Mouse (Mus musculus): ENCODE measurements around the gene A930033H14Rik. TPM values are rescaled to one million over a fixed set of nuclear protein-coding genes. Genes with fewer than 3 reads are reported as not detected.

Gene A930033H14Rik
- polyA plus RNA-seq, 1 experiment from 2014 or later = 0.90 TPM

DNA sequence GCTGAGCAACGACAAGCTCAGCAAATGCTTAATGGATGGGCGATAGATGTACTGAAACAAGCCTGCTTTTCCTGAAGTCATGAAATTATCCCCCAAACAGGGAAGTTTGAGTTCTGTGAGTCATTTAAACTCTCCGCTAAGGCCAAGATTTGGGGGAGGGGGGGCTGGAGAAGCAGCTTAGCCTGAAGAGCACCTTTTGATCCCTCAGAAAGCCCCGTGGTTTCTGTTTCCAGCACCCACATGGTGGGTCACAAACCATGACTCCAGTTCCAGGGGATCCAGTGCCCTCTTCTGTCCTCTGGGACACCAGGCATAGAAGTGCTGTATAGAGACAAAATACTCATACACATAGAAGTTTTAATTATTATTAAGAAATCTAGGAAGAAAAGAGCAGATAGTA is 27.5 kb downstream of the A930033H14Rik start:
- peak overlapping the region; percentile 81 for H3K27ac ChIP-seq (ENCODE audit: low read length)
- 40% methylated on average over 4 of the region's 4 CpGs for WGBS
- H3K4me1 ChIP-seq (ENCODE audit: insufficient read depth, low read depth, low read length) = no peaks in the 10 kb centered on the region
- ATAC-seq = peak; percentile 39
- TF ChIP-seq EP300 (IDR thresholded peaks at IDR 0.05) = no peak
- TF ChIP-seq CTCF (IDR thresholded peaks at IDR 0.05) = no peak; the same call in 1 of the 2 replicates
- peak; percentile 57 for DNase-seq (ENCODE audit: low spot score)
- H3K9ac ChIP-seq (replicated peaks; ENCODE audit: low read depth) = 0 out of 2 replicates have a peak overlapping the region, but pooled peaks have one; percentile 13
- no peak overlapping the region for H3K4me3 ChIP-seq (ENCODE audit: low read depth, low read length)
- H3K27me3 ChIP-seq (replicated peaks; ENCODE audit: insufficient read depth, low read length) = no peaks in the 10 kb centered on the region
- peak overlapping the region; percentile 49 for H3K4me2 ChIP-seq (replicated peaks; ENCODE audit: low read depth, low read length)
- no peaks in the 10 kb centered on the region for H3K9me3 ChIP-seq (ENCODE audit: low read length)
- no peaks in the 10 kb centered on the region for H3K36me3 ChIP-seq (ENCODE audit: insufficient read depth, low read length)

DNA sequence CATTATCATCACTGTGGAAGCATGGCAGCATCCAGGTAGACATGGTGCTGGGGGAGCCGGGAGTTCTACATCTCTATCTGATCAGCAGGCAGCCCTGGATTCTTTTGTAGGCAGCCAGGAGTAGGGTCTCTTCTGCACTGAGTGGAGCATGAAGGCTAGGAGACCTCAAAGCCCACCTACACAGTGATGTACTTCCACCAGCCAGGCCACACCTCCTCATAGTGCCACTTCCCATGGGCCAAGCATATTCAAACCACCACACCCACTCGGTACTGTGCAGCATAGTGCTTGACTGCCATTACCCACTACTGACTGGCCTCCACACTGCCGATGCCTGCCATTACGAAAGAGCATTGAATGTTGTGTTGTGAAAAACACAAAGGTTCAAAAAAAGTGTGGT is 28.0 kb downstream of the A930033H14Rik start:
- 86% methylated on average over 4 of the region's 4 CpGs for WGBS
- Histone ChIP-seq H3K4me3 (ENCODE audit: low read depth, low read length) (no peak overlapping the region), H3K36me3 (ENCODE audit: insufficient read depth, low read length) (no peaks in the 10 kb centered on the region), H3K27ac (ENCODE audit: low read length) (peak overlapping the region; percentile 81), H3K4me1 (ENCODE audit: insufficient read depth, low read depth, low read length) (no peaks in the 10 kb centered on the region), H3K9ac (replicated peaks; ENCODE audit: low read depth) (no peak overlapping the region), H3K4me2 (replicated peaks; ENCODE audit: low read depth, low read length) (no peak overlapping the region), H3K9me3 (ENCODE audit: low read length) (no peaks in the 10 kb centered on the region), H3K27me3 (replicated peaks; ENCODE audit: insufficient read depth, low read length) (no peaks in the 10 kb centered on the region)
- no peak for ATAC-seq
- no peak for TF ChIP-seq EP300 (IDR thresholded peaks at IDR 0.05)
- no peak for TF ChIP-seq CTCF (IDR thresholded peaks at IDR 0.05)
- DNase-seq (ENCODE audit: low spot score) = no peak

DNA sequence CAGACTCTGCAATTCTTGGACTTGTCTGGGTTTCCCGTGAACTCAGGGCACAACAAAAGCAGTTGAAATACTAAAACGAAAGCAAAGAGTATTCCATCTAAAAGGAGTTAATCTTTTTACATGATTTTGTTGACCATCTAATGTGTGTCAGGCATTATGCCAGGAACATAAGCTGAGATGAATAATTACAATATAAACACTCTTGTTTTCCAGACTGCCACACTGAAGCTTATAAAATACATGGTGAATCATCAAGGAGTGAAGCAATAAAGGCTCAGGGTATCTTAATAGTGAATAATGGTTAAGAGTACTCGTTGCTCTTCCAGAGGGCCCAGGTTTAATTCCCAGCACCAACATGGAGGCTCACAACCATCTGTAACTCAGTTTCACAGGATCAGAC is 31.9 kb downstream of the A930033H14Rik start:
- DNase-seq (ENCODE audit: low spot score) = peak; percentile 34
- no peak overlapping the region for H3K4me3 ChIP-seq (ENCODE audit: low read depth, low read length)
- H3K27ac ChIP-seq (ENCODE audit: low read length) = no peak overlapping the region
- no peak overlapping the region for H3K4me2 ChIP-seq (replicated peaks; ENCODE audit: low read depth, low read length)
- no peaks in the 10 kb centered on the region for H3K27me3 ChIP-seq (replicated peaks; ENCODE audit: insufficient read depth, low read length)
- 46% methylated on average over 3 of the region's 3 CpGs for WGBS
- H3K36me3 ChIP-seq (ENCODE audit: insufficient read depth, low read length) = no peaks in the 10 kb centered on the region
- TF ChIP-seq EP300 (IDR thresholded peaks at IDR 0.05) (no peak), CTCF (IDR thresholded peaks at IDR 0.05) (no peak)
- no peaks in the 10 kb centered on the region for H3K9me3 ChIP-seq (ENCODE audit: low read length)
- ATAC-seq = no peak
- H3K9ac ChIP-seq (replicated peaks; ENCODE audit: low read depth) = no peak overlapping the region
- no peaks in the 10 kb centered on the region for H3K4me1 ChIP-seq (ENCODE audit: insufficient read depth, low read depth, low read length)

DNA sequence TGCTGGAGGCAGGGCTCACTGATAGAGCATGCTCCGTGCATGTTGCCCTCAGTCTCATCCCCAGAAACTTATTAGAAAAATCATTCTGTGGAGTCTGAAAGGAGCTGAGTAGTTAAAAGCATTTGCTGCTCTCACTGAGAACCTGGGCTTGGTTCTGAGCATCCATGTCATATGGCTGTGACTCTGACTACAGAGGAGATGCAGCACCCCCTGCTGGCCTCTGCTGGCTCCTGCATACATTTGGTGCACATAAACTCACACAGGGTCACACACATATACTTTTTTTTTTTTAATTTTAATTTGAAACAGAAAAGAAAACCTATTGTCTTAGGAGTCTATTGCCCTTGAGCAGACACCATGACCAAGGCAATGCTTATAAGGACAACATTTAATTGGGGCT is 33.6 kb downstream of the A930033H14Rik start:
- no peaks in the 10 kb centered on the region for H3K36me3 ChIP-seq (ENCODE audit: insufficient read depth, low read length)
- 100% methylated on average over 1 of the region's 1 CpGs for WGBS
- H3K4me1 ChIP-seq (ENCODE audit: insufficient read depth, low read depth, low read length) = no peaks in the 10 kb centered on the region
- no peaks in the 10 kb centered on the region for H3K27me3 ChIP-seq (replicated peaks; ENCODE audit: insufficient read depth, low read length)
- H3K27ac ChIP-seq (ENCODE audit: low read length) = no peak overlapping the region
- TF ChIP-seq EP300 (IDR thresholded peaks at IDR 0.05) = no peak
- TF ChIP-seq CTCF (IDR thresholded peaks at IDR 0.05) = no peak
- no peak overlapping the region for H3K4me2 ChIP-seq (replicated peaks; ENCODE audit: low read depth, low read length)
- no peak for DNase-seq (ENCODE audit: low spot score)
- H3K9ac ChIP-seq (replicated peaks; ENCODE audit: low read depth) = no peak overlapping the region
- H3K4me3 ChIP-seq (ENCODE audit: low read depth, low read length) = no peak overlapping the region
- no peaks in the 10 kb centered on the region for H3K9me3 ChIP-seq (ENCODE audit: low read length)
- ATAC-seq = no peak

DNA sequence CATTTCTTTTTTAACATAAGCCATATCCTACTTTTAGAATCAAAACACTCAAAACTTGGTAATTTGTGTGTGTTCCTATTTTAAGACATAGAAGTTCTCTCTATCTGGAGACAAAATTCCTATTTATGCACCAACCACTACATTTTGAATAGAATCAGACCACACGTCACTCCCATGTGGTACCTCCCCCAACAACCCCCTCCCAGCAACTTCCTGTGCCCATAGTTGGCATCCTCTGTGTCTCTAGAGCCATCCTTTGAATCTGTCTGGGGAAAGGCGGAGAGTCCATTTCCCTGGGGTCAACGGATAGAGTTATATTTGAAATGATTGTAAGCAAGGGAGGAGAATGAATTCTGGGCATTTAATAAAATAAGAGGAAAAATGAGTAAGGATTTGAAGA is 36.8 kb downstream of the A930033H14Rik start:
- no peak overlapping the region for H3K9ac ChIP-seq (replicated peaks; ENCODE audit: low read depth)
- no peak for TF ChIP-seq EP300 (IDR thresholded peaks at IDR 0.05)
- TF ChIP-seq CTCF (IDR thresholded peaks at IDR 0.05) = no peak
- H3K36me3 ChIP-seq (ENCODE audit: insufficient read depth, low read length) = no peaks in the 10 kb centered on the region
- no peaks in the 10 kb centered on the region for H3K27me3 ChIP-seq (replicated peaks; ENCODE audit: insufficient read depth, low read length)
- WGBS = 77% methylated on average over 3 of the region's 3 CpGs
- ATAC-seq (no peak), DNase-seq (ENCODE audit: low spot score) (no peak)
- no peak overlapping the region for H3K4me3 ChIP-seq (ENCODE audit: low read depth, low read length)
- no peaks in the 10 kb centered on the region for H3K4me1 ChIP-seq (ENCODE audit: insufficient read depth, low read depth, low read length)
- H3K4me2 ChIP-seq (replicated peaks; ENCODE audit: low read depth, low read length) = no peak overlapping the region
- no peak overlapping the region for H3K27ac ChIP-seq (ENCODE audit: low read length)
- H3K9me3 ChIP-seq (ENCODE audit: low read length) = no peaks in the 10 kb centered on the region

DNA sequence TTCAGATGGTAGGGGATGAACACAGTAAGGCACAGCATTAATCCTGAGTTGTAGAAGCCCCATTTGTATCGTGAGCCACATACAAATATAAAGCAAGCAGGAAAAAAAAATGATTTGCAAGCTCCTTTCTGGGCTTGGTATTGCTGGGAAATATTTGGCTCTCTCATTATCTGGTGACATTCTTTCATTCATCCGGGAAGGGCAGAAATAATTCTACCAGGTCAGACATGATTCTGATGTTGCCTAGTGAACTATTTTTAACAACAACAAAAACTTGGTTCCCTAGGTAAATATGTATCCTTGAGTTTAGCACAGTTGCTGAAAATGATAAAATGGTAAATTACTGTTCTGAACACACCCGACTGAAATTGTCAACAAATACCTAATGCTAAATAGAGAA is 40.5 kb downstream of the A930033H14Rik start:
- no peak for DNase-seq (ENCODE audit: low spot score)

DNA sequence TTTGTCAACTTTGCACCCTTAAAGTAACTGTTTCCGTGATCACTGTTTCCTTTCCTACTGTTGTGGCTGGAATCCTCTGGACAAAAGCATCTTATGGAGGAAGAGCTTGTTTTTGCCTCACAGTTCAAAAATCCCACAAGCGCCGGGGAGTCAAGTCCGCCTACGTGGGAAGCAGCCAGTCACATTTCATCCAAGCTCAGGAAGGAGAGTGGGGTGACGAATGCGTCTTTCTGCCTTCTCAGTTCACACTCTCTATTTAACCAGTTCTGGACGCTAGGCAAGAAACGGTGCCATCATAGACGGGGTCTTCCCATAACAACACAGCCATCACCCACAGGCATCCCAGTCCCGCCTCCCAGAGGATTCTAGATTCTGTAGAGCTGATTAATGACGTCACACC is 46.4 kb downstream of the A930033H14Rik start:
- ATAC-seq = no peak
- no peak overlapping the region for H3K4me2 ChIP-seq (replicated peaks; ENCODE audit: low read depth, low read length)
- no peaks in the 10 kb centered on the region for H3K4me1 ChIP-seq (ENCODE audit: insufficient read depth, low read depth, low read length)
- DNase-seq (ENCODE audit: low spot score) = no peak
- TF ChIP-seq CTCF (IDR thresholded peaks at IDR 0.05) (no peak), EP300 (IDR thresholded peaks at IDR 0.05) (no peak)
- 63% methylated on average over 12 of the region's 12 CpGs for WGBS
- H3K36me3 ChIP-seq (ENCODE audit: insufficient read depth, low read length) = no peaks in the 10 kb centered on the region
- H3K27ac ChIP-seq (ENCODE audit: low read length) = no peak overlapping the region
- no peak overlapping the region for H3K4me3 ChIP-seq (ENCODE audit: low read depth, low read length)
- no peaks in the 10 kb centered on the region for H3K9me3 ChIP-seq (ENCODE audit: low read length)
- no peak overlapping the region for H3K9ac ChIP-seq (replicated peaks; ENCODE audit: low read depth)
- H3K27me3 ChIP-seq (replicated peaks; ENCODE audit: insufficient read depth, low read length) = no peaks in the 10 kb centered on the region

More for the DNA sequence above, 40.5 kb downstream of the A930033H14Rik start:
- 60% methylated on average over 3 of the region's 3 CpGs for WGBS
- Histone ChIP-seq H3K27me3 (replicated peaks; ENCODE audit: insufficient read depth, low read length) (no peaks in the 10 kb centered on the region), H3K27ac (ENCODE audit: low read length) (no peak overlapping the region), H3K9ac (replicated peaks; ENCODE audit: low read depth) (no peak overlapping the region), H3K9me3 (ENCODE audit: low read length) (no peaks in the 10 kb centered on the region), H3K4me3 (ENCODE audit: low read depth, low read length) (no peak overlapping the region), H3K36me3 (ENCODE audit: insufficient read depth, low read length) (no peaks in the 10 kb centered on the region), H3K4me2 (replicated peaks; ENCODE audit: low read depth, low read length) (no peak overlapping the region), H3K4me1 (ENCODE audit: insufficient read depth, low read depth, low read length) (no peaks in the 10 kb centered on the region)
- no peak for TF ChIP-seq EP300 (IDR thresholded peaks at IDR 0.05)
- no peak for ATAC-seq
